Mouse (Mus musculus) frontal cortex, postnatal 14 days (tissue): ENCODE measurements at regions not wholly inside any gene's neighbourhood (a gene's known extent, or its start where the extent isn't known, plus 50 kb on each side); places are given as distances from the start of the nearest gene placed in this dataset.
"Not testable (repeated sequence)": the region's sequence is repeated elsewhere in the genome, so short reads cannot be mapped to it uniquely, and the experiment has no call there.

Experiments
- DNase-seq, 2 experiments: peaks; one replicate each; pipeline ENCODE4 v3.0.0; 2022; ENCODE audit warnings: low spot score in 2 of 2

DNA sequence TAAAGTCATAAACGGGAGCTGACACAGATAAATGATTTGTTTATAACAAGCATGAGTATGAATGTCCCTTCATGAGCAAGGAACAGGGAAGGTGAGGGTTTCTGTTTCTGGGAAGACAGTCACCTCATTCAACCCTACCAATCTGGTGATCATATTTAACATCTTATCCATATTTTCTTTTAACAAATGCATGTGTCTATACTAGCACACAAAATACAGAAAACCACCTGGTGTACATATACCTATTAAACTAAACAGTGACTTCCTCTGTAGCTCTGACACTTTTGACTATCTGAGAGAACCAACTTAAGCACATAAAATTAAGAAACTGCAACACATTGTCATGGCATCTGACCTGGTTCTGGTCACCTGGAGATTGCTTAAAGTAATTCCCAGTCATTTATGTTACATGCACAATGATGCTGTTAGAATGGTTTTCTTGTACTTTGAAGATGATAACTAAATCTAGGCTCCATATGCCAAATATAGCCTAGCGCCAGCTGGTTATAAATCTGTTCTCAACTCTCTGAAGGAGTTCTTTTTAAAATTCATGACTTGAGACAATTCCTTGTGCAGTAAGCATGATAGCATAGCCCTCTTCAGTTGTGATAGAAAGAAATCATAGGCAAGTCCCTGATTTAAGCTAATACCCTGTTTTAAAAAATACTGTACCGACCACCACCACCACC, 1163.6 kb upstream of the Tyrp1 start:
- peak in 1 of 2 experiments; percentile 23 for DNase-seq

DNA sequence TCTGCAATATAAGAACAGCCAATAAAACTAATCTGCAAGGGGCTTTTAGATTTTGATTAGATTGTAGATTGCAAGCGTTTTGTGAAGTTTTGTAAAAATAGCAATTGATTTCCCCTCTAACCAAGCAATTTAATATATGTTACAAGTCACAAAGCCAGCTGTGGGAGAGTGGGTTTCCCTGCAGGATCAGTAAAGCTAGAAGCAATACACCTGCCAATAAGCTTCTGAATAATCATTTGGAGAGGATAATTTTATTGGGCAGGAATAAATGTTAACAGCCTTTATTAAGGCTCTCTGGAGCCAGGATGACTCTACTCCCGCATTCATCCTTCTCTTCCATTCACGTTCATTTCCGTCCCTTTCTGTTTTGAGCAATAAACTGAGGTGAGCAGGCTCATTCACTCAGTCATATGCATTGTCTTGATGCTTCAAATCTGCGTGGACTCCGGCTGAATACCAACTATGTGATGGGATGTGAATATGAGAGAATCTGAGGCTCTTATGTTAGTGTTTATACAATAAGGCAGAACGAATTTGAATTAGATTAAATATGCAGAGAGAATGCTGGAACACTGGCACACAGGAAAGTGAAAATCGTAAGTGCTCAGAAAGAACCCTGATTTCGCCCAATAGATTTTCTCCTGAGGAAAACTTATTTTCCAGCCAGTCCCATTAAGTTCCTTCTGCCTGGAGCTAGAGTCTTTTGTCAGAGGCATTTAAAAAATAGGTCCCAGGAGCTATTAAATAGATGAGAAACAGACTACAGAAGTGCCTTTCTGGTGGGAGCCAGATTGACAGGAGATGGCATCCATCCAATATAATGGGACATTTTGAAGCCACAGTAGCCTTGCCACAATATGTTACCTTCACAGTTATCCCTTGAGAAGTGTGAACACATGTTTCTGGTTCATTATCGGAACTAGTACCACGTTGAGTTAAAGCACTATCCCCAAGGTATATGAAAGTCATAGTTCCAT, 1138.8 kb upstream of the Tyrp1 start:
- no peak for DNase-seq

DNA sequence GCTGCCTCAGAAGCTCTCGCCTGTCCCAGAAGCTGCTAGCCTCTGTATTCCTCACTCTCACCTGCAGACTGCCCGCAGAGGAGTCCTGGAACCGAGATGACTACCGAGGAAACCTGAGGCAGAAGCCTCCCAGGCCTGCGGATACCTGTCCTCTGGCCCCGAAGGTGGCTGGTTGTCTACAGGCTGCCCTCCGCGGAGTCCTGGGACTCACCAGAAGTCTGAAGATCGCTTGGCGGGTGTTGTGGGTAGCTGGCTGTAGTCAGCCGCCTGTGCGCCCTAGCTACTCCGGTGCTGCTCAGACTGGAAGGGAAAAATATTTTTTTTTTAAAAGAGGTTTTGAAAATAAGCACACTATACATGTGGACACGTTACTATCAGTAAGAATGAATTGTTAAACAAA, 1113.0 kb upstream of the Tyrp1 start:
- not testable (repeated sequence) for DNase-seq

DNA sequence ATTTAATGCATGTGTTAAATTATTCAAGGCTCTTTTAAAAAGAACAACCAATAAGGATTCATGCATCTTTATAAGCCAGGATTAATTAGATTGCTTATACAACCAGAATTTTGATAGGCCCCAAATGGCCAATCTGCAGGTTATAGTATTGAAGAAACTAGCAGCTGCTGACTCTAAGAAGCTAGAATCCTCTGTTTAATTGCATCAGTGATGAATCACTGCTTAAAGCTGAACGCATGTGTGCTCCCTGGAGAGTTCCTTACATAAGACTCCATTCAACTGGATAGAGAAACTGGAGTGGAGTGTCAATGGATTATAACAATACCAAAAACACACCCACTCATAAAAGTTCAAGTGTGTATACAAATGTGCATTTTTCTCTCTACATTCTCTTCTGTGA, 1109.8 kb upstream of the Tyrp1 start:
- DNase-seq, result no peak

DNA sequence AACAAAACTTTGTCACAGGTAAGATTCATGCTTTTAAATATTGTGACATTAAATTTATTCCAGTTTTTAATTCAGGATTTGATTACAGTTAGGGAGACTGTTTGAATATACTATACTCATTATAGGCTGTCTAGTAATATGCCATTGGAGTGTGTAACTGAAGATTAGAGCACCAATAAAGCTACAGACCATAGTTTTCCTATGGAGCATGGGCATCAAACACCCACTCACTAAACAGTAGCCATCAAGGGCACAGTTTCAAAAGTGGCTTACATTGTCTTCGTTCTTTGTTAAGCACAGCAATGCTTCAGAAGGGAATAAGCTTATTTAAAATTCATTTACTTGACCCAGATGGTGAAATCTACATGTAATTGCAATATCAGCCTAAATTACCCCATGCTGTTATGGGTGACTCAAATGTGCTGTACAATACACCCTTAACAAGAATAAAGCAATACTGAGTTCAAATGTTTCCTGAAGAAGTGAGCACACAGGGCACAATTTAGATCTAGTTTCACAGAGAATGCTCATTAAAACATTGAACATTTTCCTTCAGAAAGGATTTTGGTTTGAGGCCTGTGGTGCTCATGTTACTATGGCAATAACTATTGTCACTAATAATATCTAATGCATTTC, 1092.9 kb upstream of the Tyrp1 start:
- no peak for DNase-seq
